In genomic region chr11:58261826-58262225, GRCm38 (mm10) we compare ENCODE assay signal across 47 mouse cellular contexts. TPM values are rescaled to one million over a fixed set of nuclear protein-coding genes. Genes with fewer than 3 reads are reported as not detected.
"Had no signal": no experiment of that assay in that cellular context is flagged by ENCODE, and none has a peak within 500 bp of the region (broad histone marks: within the 10 kb centered on the region; RNA-seq: fewer than 3 reads in every experiment).

No protein-coding gene starts in this region.

- H3K4me1 ChIP-seq: heart, embryonic 12.5 days; heart, embryonic 13.5 days; heart, embryonic 15.5 days; hindbrain, embryonic 10.5 days; hindbrain, embryonic 12.5 days; hindbrain, embryonic 13.5 days; hindbrain, embryonic 15.5 days; intestine, embryonic 15.5 days; kidney, embryonic 15.5 days had no signal

- H3K9ac ChIP-seq: heart, embryonic 12.5 days; heart, embryonic 13.5 days; heart, embryonic 15.5 days; hindbrain, embryonic 12.5 days; hindbrain, embryonic 13.5 days; hindbrain, embryonic 14.5 days; hindbrain, embryonic 15.5 days; intestine, embryonic 15.5 days; kidney, embryonic 15.5 days had no signal

- H3K27ac ChIP-seq: heart, embryonic 13.5 days; heart, embryonic 15.5 days; hindbrain, embryonic 10.5 days; hindbrain, embryonic 12.5 days; hindbrain, embryonic 13.5 days; hindbrain, embryonic 14.5 days; hindbrain, embryonic 15.5 days; hindbrain, postnatal 0 days; intestine, embryonic 15.5 days; kidney, embryonic 15.5 days; kidney, postnatal 0 days; layer of hippocampus, adult 2 months; left cerebral cortex, adult 2 months had no signal

- H3K36me3 ChIP-seq: heart, embryonic 12.5 days; heart, embryonic 13.5 days; heart, embryonic 15.5 days; hindbrain, embryonic 10.5 days; hindbrain, embryonic 12.5 days; hindbrain, embryonic 13.5 days; hindbrain, embryonic 15.5 days; intestine, embryonic 15.5 days; kidney, embryonic 15.5 days had no signal

- DNase-seq: heart, postnatal 10 days; heart, postnatal 14 days; heart, postnatal 36 days; heart, postnatal 4 days; kidney, adult 11 months; kidney, adult 18-20 months; kidney, adult 2 months; kidney, adult 8-10 months; kidney, adult 9 months; kidney, postnatal 10 days; kidney, postnatal 14 days; kidney, postnatal 25 days; kidney, postnatal 36 days; kidney, postnatal 4 days; layer of hippocampus, adult 9-11 months; layer of hippocampus, postnatal 36 days had no signal

- H3K4me3 ChIP-seq: heart, embryonic 12.5 days; heart, embryonic 13.5 days; heart, embryonic 15.5 days; hindbrain, embryonic 10.5 days; hindbrain, embryonic 12.5 days; hindbrain, embryonic 13.5 days; hindbrain, embryonic 15.5 days; intestine, embryonic 15.5 days; kidney, embryonic 15.5 days; layer of hippocampus, adult 2 months; left cerebral cortex, adult 2 months had no signal

- H3K9me3 ChIP-seq: heart, embryonic 12.5 days; heart, embryonic 13.5 days; heart, embryonic 15.5 days; hindbrain, embryonic 10.5 days; hindbrain, embryonic 12.5 days; hindbrain, embryonic 13.5 days; hindbrain, embryonic 15.5 days; intestine, embryonic 15.5 days; kidney, embryonic 15.5 days had no signal

- H3K27me3 ChIP-seq: heart, embryonic 12.5 days; heart, embryonic 13.5 days; heart, embryonic 15.5 days; hindbrain, embryonic 12.5 days; hindbrain, embryonic 13.5 days; hindbrain, embryonic 15.5 days; intestine, embryonic 15.5 days had no signal

RNA-seq across cellular contexts. Expression of gene 4930438A08Rik, which starts 12.8 kb away (rescaled TPM):
- total RNA-seq: heart, postnatal 10 days; heart, postnatal 14 days; heart, postnatal 25 days; heart, postnatal 36 days; heart, postnatal 4 days; hindbrain, postnatal 0 days; layer of hippocampus, adult 18-20 months; layer of hippocampus, adult 2 months; layer of hippocampus, adult 8-10 months; layer of hippocampus, postnatal 10 days; layer of hippocampus, postnatal 14 days; layer of hippocampus, postnatal 25 days; layer of hippocampus, postnatal 36 days; left cerebral cortex, adult 18-20 months; left cerebral cortex, adult 2 months; left cerebral cortex, adult 8-10 months had no signal
- polyA plus RNA-seq: heart, embryonic 12.5 days; heart, embryonic 13.5 days; heart, embryonic 14.5 days; heart, embryonic 15.5 days; heart, postnatal 0 days; hindbrain, embryonic 11.5 days; hindbrain, embryonic 14.5 days; hindbrain, embryonic 15.5 days; hindbrain, postnatal 0 days; inflammation-experienced regulatory T-cells, adult 6 months; intestine, embryonic 14.5 days; intestine, embryonic 15.5 days; intestine, embryonic 16.5 days; intestine, postnatal 0 days; kidney, adult 2 months; kidney, embryonic 14.5 days; kidney, embryonic 15.5 days; kidney, embryonic 16.5 days had no signal
